Comparison of ENCODE assay signal across 8 mouse cellular contexts in the genomic region with DNA sequence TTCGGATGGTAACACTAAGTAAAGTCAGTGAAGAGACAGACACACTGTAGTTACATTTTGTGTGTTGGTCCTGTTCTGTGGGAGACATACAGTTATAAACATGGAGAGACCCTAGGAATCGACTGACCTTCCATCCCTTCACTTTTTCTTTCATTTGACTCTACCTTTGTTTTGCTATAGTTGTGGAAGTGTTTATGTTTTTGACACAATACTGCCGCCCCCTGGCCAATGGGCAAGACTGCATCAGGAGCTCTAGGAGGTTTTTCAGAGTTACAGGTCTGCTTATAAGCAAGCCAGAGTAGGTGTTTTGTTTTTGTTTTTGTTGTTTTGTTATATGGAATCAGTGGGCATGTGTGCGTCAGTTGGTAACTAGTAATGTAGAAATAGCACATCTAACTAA.
DNase-seq lines count a peak whose midpoint lies in the region; ATAC-seq lines count a peak whose summit lies in the region.

No protein-coding gene starts in this region.

- no peak overlapping the region for H3K4me3 ChIP-seq in hindbrain, embryonic 11.5 days (ENCODE audit: low read depth, low read length)
- H3K4me3 ChIP-seq in hindbrain, embryonic 12.5 days: no peak overlapping the region
- H3K4me3 ChIP-seq in heart, embryonic 12.5 days: no peak overlapping the region

- no peak overlapping the region for H3K27ac ChIP-seq in hindbrain, embryonic 11.5 days (ENCODE audit: low read depth, low read length)
- no peak overlapping the region for H3K27ac ChIP-seq in hindbrain, embryonic 12.5 days
- 0 out of 2 replicates have a peak overlapping the region, but pooled peaks have one; percentile 13 for H3K27ac ChIP-seq in heart, embryonic 12.5 days (ENCODE audit: poor library complexity, severe bottlenecking)

- no peak overlapping the region for H3K4me2 ChIP-seq in hindbrain, embryonic 11.5 days (replicated peaks; ENCODE audit: low read depth, low read length)
- no peak overlapping the region for H3K4me2 ChIP-seq in hindbrain, embryonic 12.5 days (replicated peaks)
- no peak overlapping the region for H3K4me2 ChIP-seq in heart, embryonic 12.5 days

- no peaks in the 10 kb centered on the region for H3K9me3 ChIP-seq in hindbrain, embryonic 11.5 days (ENCODE audit: control insufficient read depth, low read length)
- no peaks in the 10 kb centered on the region for H3K9me3 ChIP-seq in hindbrain, embryonic 12.5 days (replicated peaks)
- H3K9me3 ChIP-seq in heart, embryonic 12.5 days (replicated peaks): no peaks in the 10 kb centered on the region

- ATAC-seq in hindbrain, embryonic 11.5 days (ENCODE audit: low FRiP score): no peak
- ATAC-seq in hindbrain, embryonic 12.5 days (ENCODE audit: low FRiP score): no peak
- ATAC-seq in heart, embryonic 12.5 days (ENCODE audit: insufficient number of reproducible peaks, low FRiP score): no peak

- 0 out of 2 replicates have a peak, but pooled peaks cover 5% of the 10 kb centered on the region for H3K4me1 ChIP-seq in hindbrain, embryonic 11.5 days (replicated peaks; ENCODE audit: control insufficient read depth, insufficient read depth, low read length)
- H3K4me1 ChIP-seq in hindbrain, embryonic 12.5 days: peaks cover 50% of the 10 kb centered on the region
- H3K4me1 ChIP-seq in heart, embryonic 12.5 days (replicated peaks): peaks cover 52% of the 10 kb centered on the region

- H3K27me3 ChIP-seq in hindbrain, embryonic 11.5 days (ENCODE audit: control insufficient read depth, insufficient read depth, low read length): no peaks in the 10 kb centered on the region
- H3K27me3 ChIP-seq in hindbrain, embryonic 12.5 days: no peaks in the 10 kb centered on the region
- no peaks in the 10 kb centered on the region for H3K27me3 ChIP-seq in heart, embryonic 12.5 days (replicated peaks)

- 48% methylated on average over 4 of the region's 4 CpGs for WGBS in hindbrain, embryonic 11.5 days
- WGBS in hindbrain, embryonic 12.5 days: 40% methylated on average over 4 of the region's 4 CpGs
- WGBS in heart, embryonic 12.5 days: 47% methylated on average over 4 of the region's 4 CpGs

- H3K9ac ChIP-seq in hindbrain, embryonic 11.5 days (ENCODE audit: low read depth, low read length): no peak overlapping the region
- no peak overlapping the region for H3K9ac ChIP-seq in hindbrain, embryonic 12.5 days
- H3K9ac ChIP-seq in heart, embryonic 12.5 days: no peak overlapping the region

- no peaks in the 10 kb centered on the region for H3K36me3 ChIP-seq in hindbrain, embryonic 11.5 days (ENCODE audit: control insufficient read depth, insufficient read depth, low read length)
- H3K36me3 ChIP-seq in hindbrain, embryonic 12.5 days: peaks cover 8% of the 10 kb centered on the region
- no peaks in the 10 kb centered on the region for H3K36me3 ChIP-seq in heart, embryonic 12.5 days

- peak; percentile 73 for DNase-seq in hindbrain, embryonic 11.5 days (ENCODE audit: low spot score)
- peak; percentile 66 for DNase-seq in Muller cell, postnatal 12 days (ENCODE audit: inconsistent ontology term)
- peak; percentile 71 for DNase-seq in cerebellum, adult 9-11 months
- DNase-seq in left cerebral cortex, adult 11 months (ENCODE audit: low spot score): peak; percentile 52
- DNase-seq in mesoderm, embryonic 11.5 days (ENCODE audit: low read depth, low spot score): peak; percentile 59
- DNase-seq in testis, postnatal 10 days (ENCODE audit: low spot score): peak; percentile 72
